Mouse (Mus musculus): ENCODE measurements at regions not wholly inside any gene's neighbourhood (a gene's known extent, or its start where the extent isn't known, plus 50 kb on each side); places are given as distances from the start of the nearest gene placed in this dataset.

GRCm38 (mm10) chr11:84760622-84761196, 58.6 kb downstream of the Mrm1 start:
- no peaks in the 10 kb centered on the region for H3K9me3 ChIP-seq (ENCODE audit: control insufficient read depth)
- no peak for TF ChIP-seq CTCF (IDR thresholded peaks at IDR 0.05; ENCODE audit: low read depth)
- no peak overlapping the region for H3K4me3 ChIP-seq (ENCODE audit: low read depth, low read length)
- H3K4me2 ChIP-seq (replicated peaks; ENCODE audit: low read depth) = no peak overlapping the region
- H3K27ac ChIP-seq (ENCODE audit: low read depth, low read length) = no peak overlapping the region
- no peaks in the 10 kb centered on the region for H3K4me1 ChIP-seq (replicated peaks; ENCODE audit: control insufficient read depth, insufficient read depth, low read length)
- no peak overlapping the region for H3K9ac ChIP-seq (ENCODE audit: low read depth, low read length)
- no peak for ATAC-seq
- no peaks in the 10 kb centered on the region for H3K27me3 ChIP-seq (replicated peaks; ENCODE audit: control insufficient read depth, insufficient read depth, low read length)
- no peaks in the 10 kb centered on the region for H3K36me3 ChIP-seq (ENCODE audit: control insufficient read depth, insufficient read depth)
- 27% methylated on average over 15 of the region's 15 CpGs for WGBS

- H3K9me3 ChIP-seq (ENCODE audit: control insufficient read depth) = no peaks in the 10 kb centered on the region
- H3K4me1 ChIP-seq (replicated peaks; ENCODE audit: control insufficient read depth, insufficient read depth, low read length) = no peaks in the 10 kb centered on the region
- H3K27me3 ChIP-seq (replicated peaks; ENCODE audit: control insufficient read depth, insufficient read depth, low read length) = no peaks in the 10 kb centered on the region
- H3K4me2 ChIP-seq (replicated peaks; ENCODE audit: low read depth) = no peak overlapping the region
- no peak overlapping the region for H3K4me3 ChIP-seq (ENCODE audit: low read depth, low read length)
- H3K27ac ChIP-seq (ENCODE audit: low read depth, low read length) = no peak overlapping the region
- no peak for TF ChIP-seq CTCF (IDR thresholded peaks at IDR 0.05; ENCODE audit: low read depth)
- H3K36me3 ChIP-seq (ENCODE audit: control insufficient read depth, insufficient read depth) = no peaks in the 10 kb centered on the region
- no peak for ATAC-seq
- no peak overlapping the region for H3K9ac ChIP-seq (ENCODE audit: low read depth, low read length)
- 85% methylated on average over 5 of the region's 5 CpGs for WGBS
These were observed 59.8 kb downstream of the Mrm1 start for GRCm38 (mm10) chr11:84759478-84759986.

GRCm38 (mm10) chr11:84752007-84752406, 67.3 kb downstream of the Mrm1 start:
- Histone ChIP-seq H3K4me1 (replicated peaks; ENCODE audit: control insufficient read depth, insufficient read depth, low read length) (no peaks in the 10 kb centered on the region), H3K4me3 (ENCODE audit: low read depth, low read length) (no peak overlapping the region), H3K27ac (ENCODE audit: low read depth, low read length) (no peak overlapping the region), H3K9ac (ENCODE audit: low read depth, low read length) (no peak overlapping the region), H3K4me2 (replicated peaks; ENCODE audit: low read depth) (no peak overlapping the region), H3K9me3 (ENCODE audit: control insufficient read depth) (no peaks in the 10 kb centered on the region), H3K27me3 (replicated peaks; ENCODE audit: control insufficient read depth, insufficient read depth, low read length) (no peaks in the 10 kb centered on the region), H3K36me3 (ENCODE audit: control insufficient read depth, insufficient read depth) (no peaks in the 10 kb centered on the region)
- no peak for ATAC-seq
- peak; percentile 59 for TF ChIP-seq CTCF (IDR thresholded peaks at IDR 0.05; ENCODE audit: low read depth)
- WGBS = 79% methylated on average over 6 of the region's 6 CpGs

- ATAC-seq = no peak
- no peaks in the 10 kb centered on the region for H3K9me3 ChIP-seq (ENCODE audit: control insufficient read depth)
- H3K4me2 ChIP-seq (replicated peaks; ENCODE audit: low read depth) = no peak overlapping the region
- TF ChIP-seq CTCF (IDR thresholded peaks at IDR 0.05; ENCODE audit: low read depth) = no peak
- H3K27ac ChIP-seq (ENCODE audit: low read depth, low read length) = no peak overlapping the region
- H3K36me3 ChIP-seq (ENCODE audit: control insufficient read depth, insufficient read depth) = no peaks in the 10 kb centered on the region
- no peak overlapping the region for H3K9ac ChIP-seq (ENCODE audit: low read depth, low read length)
- no peaks in the 10 kb centered on the region for H3K4me1 ChIP-seq (replicated peaks; ENCODE audit: control insufficient read depth, insufficient read depth, low read length)
- 39% methylated on average over 12 of the region's 12 CpGs for WGBS
- H3K27me3 ChIP-seq (replicated peaks; ENCODE audit: control insufficient read depth, insufficient read depth, low read length) = no peaks in the 10 kb centered on the region
- H3K4me3 ChIP-seq (ENCODE audit: low read depth, low read length) = no peak overlapping the region
These were observed 69.6 kb downstream of the Mrm1 start for GRCm38 (mm10) chr11:84749490-84750349.

GRCm38 (mm10) chr11:84738769-84739589, 80.3 kb downstream of the Mrm1 start:
- WGBS = 9% methylated on average over 17 of the region's 17 CpGs
- Histone ChIP-seq H3K36me3 (ENCODE audit: control insufficient read depth, insufficient read depth) (no peaks in the 10 kb centered on the region), H3K9me3 (ENCODE audit: control insufficient read depth) (no peaks in the 10 kb centered on the region), H3K4me1 (replicated peaks; ENCODE audit: control insufficient read depth, insufficient read depth, low read length) (0 out of 2 replicates have a peak, but pooled peaks cover 5% of the 10 kb centered on the region), H3K27ac (ENCODE audit: low read depth, low read length) (no peak overlapping the region), H3K4me2 (replicated peaks; ENCODE audit: low read depth) (peak overlapping the region; percentile 58), H3K4me3 (ENCODE audit: low read depth, low read length) (peak overlapping the region; percentile 7; the same call in 1 of the 2 replicates), H3K27me3 (replicated peaks; ENCODE audit: control insufficient read depth, insufficient read depth, low read length) (no peaks in the 10 kb centered on the region), H3K9ac (ENCODE audit: low read depth, low read length) (no peak overlapping the region)
- ATAC-seq = peak; percentile 91
- no peak for TF ChIP-seq CTCF (IDR thresholded peaks at IDR 0.05; ENCODE audit: low read depth)

- no peak overlapping the region for H3K9ac ChIP-seq (ENCODE audit: low read depth, low read length)
- no peaks in the 10 kb centered on the region for H3K9me3 ChIP-seq (ENCODE audit: control insufficient read depth)
- H3K4me1 ChIP-seq (replicated peaks; ENCODE audit: control insufficient read depth, insufficient read depth, low read length) = 0 out of 2 replicates have a peak, but pooled peaks cover 5% of the 10 kb centered on the region
- 31% methylated on average over 3 of the region's 3 CpGs for WGBS
- no peak overlapping the region for H3K4me2 ChIP-seq (replicated peaks; ENCODE audit: low read depth)
- no peaks in the 10 kb centered on the region for H3K36me3 ChIP-seq (ENCODE audit: control insufficient read depth, insufficient read depth)
- H3K4me3 ChIP-seq (ENCODE audit: low read depth, low read length) = 0 out of 2 replicates have a peak overlapping the region, but pooled peaks have one; percentile 7
- no peak for ATAC-seq
- H3K27ac ChIP-seq (ENCODE audit: low read depth, low read length) = no peak overlapping the region
- TF ChIP-seq CTCF (IDR thresholded peaks at IDR 0.05; ENCODE audit: low read depth) = no peak
- H3K27me3 ChIP-seq (replicated peaks; ENCODE audit: control insufficient read depth, insufficient read depth, low read length) = no peaks in the 10 kb centered on the region
These were observed 81.2 kb downstream of the Mrm1 start for GRCm38 (mm10) chr11:84738128-84738527.

Data from intestine, postnatal 0 days (tissue).